Mouse (Mus musculus): ENCODE measurements around the gene Mgat4e. TPM values are rescaled to one million over a fixed set of nuclear protein-coding genes. Genes with fewer than 3 reads are reported as not detected.

Gene Mgat4e
- total RNA-seq, 2 experiments from 2014 or later: not detected

DNA sequence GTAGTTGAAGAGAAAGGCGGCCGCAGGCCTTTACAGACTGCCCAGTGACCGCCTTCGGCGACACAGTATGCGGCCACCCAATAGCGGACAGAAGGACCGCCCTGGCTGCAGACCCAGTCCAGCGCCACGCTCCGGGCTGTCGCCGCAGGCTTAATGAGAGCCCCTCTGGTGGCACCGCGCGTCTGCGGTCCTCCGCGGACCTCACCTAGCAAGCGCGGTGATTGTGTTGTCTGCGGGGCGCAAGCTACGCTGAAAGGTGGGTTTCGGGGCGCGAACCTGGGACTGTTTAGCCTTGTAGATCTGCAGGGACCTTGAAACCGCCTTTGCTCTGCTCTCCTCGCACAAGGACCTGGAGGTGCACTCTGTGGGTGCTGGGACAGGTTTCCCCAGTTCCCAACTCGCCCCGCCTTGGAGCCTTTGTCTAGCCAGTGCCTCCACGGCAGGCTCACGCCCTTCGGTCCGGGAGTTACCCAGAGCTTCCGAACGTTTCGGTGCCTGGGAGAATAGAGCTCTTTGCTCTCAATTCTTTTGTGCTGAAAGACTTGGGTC, 36.1 kb downstream of the Mgat4e start:
- DNase-seq: peak; percentile 43

DNA sequence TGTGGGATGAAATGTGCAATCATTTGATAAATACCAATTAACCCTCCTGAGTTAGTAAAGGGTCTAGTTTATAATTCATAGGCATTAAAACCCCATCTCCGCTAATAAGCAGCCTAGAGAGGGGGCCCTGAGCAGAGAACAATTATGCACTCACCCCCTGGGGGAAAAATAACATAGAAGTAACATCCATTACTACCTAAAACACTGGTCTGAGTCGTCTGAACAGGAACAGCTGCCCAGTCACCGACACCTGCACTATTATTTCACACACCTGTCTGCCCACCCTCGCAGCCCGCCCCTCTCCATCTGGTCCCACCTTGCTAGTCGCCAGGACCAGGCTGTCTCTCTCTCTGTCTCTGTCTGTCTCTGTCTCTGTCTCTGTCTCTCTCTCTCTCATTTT, 36.9 kb downstream of the Mgat4e start:
- DNase-seq: no peak

DNA sequence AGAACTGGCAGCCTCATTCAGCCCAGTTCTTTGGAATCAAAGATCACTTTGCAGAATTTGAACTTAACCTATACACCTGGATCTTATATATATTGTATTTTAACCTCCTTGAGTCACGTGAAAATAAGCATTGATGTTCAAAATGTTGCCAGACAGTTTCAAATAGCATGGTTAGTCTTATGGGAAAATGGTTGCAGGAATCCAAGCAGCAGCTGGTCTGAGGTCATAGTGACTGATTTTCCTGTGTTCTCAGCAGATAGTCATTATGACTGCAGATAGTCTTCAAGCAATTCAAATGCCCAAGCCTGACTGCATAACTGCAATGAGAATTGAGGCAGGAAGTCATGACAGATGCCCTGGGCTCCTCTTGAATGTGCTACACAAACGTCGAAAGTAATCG, 37.3 kb downstream of the Mgat4e start:
- no peak for DNase-seq

GRCm38 (mm10) chr1:134510018-134510417, 39.5 kb downstream of the Mgat4e start:
- no peak for DNase-seq

GRCm38 (mm10) chr1:134506201-134506600, 43.3 kb downstream of the Mgat4e start:
- no peak for DNase-seq

DNA sequence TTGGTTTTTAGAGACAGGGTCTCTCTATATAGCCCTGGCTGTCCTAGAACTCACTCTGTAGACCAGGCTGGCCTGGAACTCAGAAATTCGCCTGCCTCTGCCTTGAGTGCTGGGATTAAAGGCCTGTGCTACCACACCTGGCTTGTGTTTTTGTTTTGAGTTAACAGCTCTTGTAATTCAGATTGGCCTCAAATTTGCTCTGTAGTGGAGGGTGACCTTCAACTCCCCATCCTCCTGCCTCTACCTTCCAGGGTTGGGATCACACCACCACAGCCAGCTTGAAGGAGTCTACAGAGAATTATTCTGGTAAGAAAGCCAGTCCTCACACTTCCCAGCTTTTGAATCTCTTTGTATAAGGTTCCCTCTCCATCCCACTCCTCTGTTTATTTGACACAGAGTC, 48.6 kb downstream of the Mgat4e start:
- DNase-seq: no peak

DNA sequence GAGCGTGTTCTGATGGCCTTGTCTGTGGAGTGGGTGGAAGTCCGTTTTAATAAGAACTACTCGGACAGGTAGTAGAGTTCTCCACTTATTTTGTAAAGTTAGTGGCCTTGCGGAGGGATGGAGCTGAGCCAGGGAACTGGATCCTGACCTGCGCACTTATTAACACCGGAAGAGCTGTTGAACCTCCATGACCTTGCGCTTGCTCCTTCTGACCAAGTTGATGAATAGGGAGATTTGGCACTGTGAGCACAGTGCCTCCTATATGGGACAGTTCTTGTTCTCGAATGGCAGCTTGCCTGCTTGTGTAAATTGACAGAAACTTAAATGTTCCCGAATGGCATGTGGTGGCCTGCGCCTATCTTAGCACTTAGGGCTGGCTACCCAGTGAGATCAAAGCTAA, 53.5 kb downstream of the Mgat4e start:
- no peak for DNase-seq

DNA sequence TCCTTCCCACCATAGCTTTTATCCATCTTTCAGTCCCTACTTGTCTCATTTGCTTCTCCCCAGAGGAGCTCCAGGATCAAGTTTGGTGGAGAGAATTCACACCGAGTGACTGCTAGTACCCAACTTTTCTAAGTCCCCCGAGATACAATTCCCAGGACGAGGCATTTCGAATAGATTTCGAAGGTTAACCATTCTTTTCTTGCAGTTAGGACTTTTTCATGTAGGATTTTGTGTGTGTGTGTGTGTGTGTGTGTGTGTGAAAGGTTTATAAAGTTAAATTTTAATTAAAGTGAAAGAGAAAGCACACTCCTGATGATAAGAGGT, 54.3 kb downstream of the Mgat4e start:
- no peak for DNase-seq

DNA sequence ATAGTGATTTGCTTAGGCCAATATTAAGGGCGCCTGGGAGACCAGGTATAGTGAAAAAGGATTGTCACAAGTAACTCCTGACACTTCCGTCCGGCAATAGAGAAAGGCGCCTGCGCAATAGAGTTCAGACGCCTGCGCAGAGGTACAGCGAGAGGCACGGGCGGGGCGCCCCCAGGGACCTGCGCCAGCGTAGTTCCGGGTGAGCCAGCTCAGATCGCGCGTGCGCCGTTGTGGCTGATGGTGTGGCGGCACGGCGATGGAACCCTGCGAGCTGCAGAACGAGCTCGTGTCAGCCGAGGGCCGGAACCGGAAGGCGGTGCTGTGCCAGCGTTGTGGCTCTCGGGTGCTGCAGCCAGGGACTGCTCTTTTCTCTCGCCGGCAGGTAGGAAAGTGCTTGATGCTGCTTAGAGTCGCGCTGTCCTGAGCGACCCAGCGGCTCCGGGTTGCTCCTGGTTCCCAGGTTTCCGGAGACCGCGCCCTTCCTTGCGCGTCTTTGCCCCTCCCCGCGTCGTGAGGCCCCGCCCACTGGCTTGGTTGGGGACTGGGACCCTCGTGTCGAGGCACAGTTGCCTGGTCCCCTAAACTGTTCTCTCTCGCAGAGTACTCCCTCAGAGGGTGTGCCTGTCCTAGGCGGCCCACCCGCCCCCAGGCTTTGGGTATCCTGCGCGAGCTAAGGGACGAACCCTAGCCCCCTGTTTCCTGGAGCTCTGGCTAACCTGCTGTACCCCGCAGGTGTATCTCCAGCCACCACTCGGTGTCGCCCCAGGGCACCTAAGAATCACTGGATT, 54.9 kb downstream of the Mgat4e start, which contains the start of gene Rabif:
TSS of gene Rabif (plus strand) at position 221 of the 788 bp plus-strand sequence.
- DNase-seq: peak; percentile 99

- DNase-seq: no peak
These were observed 55.5 kb downstream of the Mgat4e start for GRCm38 (mm10) chr1:134493956-134494355.

DNA sequence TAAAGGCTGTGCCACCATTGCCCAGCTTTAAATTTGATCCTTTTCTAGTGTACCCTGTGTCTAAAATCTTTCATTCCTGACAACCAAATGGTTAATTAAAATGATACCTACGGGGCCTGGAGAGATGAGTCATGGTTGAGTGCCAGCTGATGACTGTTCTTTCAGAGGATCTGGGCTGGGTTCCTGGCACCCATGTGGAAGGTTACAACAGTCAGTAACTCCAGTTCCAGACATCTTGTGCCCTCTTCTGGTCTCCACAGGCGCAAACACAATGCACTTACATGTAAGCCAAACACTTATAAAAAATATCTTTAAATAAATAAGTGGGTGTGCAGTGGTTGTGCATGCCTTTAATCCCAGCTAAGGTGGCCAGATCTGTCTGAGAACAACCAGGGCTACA, 56.0 kb downstream of the Mgat4e start:
- DNase-seq: no peak

- DNase-seq: no peak
These were observed 57.2 kb downstream of the Mgat4e start for GRCm38 (mm10) chr1:134492276-134492675.

Other genes with a start within 250 kb of the Mgat4e start
- gene Ppfia4, start 216.8 kb downstream of the Mgat4e start, total RNA-seq (2021): 1 to 10 TPM; 7.3 to 9.2 TPM
- 10 to 100 TPM; 33.8 to 42.5 TPM for gene Tmem183a, start 187.7 kb downstream of the Mgat4e start, total RNA-seq (2021)
- not detected for gene 4933406M09Rik, start 163.7 kb downstream of the Mgat4e start, total RNA-seq (2021)
- 10 to 100 TPM; 31.0 to 31.1 TPM for gene Cyb5r1, start 144.1 kb downstream of the Mgat4e start, total RNA-seq (2021)
- 100 to 1,000 TPM; 126 to 130 TPM for gene Adipor1, start 134.3 kb downstream of the Mgat4e start, total RNA-seq (2021)
- 10 to 100 TPM; 18.5 to 18.7 TPM for gene Klhl12, start 94.2 kb downstream of the Mgat4e start, total RNA-seq (2021)
- 10 to 100 TPM; 12.6 to 12.7 TPM for gene Rabif, start 55.0 kb downstream of the Mgat4e start, total RNA-seq (2021)
- 10 to 100 TPM; 27.8 to 28.6 TPM for gene Kdm5b, start 10.5 kb upstream of the Mgat4e start, total RNA-seq (2021)
- under 1 TPM in 1 of 2 experiments, not detected in 1; 0.05 TPM for gene Syt2, start 97.0 kb upstream of the Mgat4e start, total RNA-seq (2021)

All from heart, postnatal 4 days (tissue).